Mouse (Mus musculus) heart, postnatal 14 days (tissue): Measurements from ENCODE around the gene Atp7a. TPM values are rescaled to one million over a fixed set of nuclear protein-coding genes. Genes with fewer than 3 reads are reported as not detected.
"Not testable (repeated sequence)": the region's sequence is repeated elsewhere in the genome, so short reads cannot be mapped to it uniquely, and the experiment has no call there.

Experiments
- DNase-seq, 2 experiments: peaks; one replicate each; pipeline ENCODE4 v3.0.0; 2021 to 2022
- intact Hi-C: fragments of 180-260 bp; cut with DNase I; formaldehyde crosslinking; loops from one replicate; pipeline ENCODE4 v1.15.1; 2025
- long read RNA-seq, 2 experiments: library from polyadenylated mRNA; stranded (forward); transcript quantifications; one replicate each; pipeline ENCODE4 v2.0.0; 2021
- total RNA-seq, 2 experiments: library from RNA; stranded (reverse); gene quantifications; 2 replicates each; pipeline ENCODE4 v1.2.3; 2021

Atp7a gene
- total RNA-seq = 10 to 100 TPM in 1 of 2 experiments, 1 to 10 TPM in 1; 9.0 to 10.5 TPM
- long read RNA-seq, experiment 1, full-length matches to known transcripts = 1 of 1 reads
- long read RNA-seq, experiment 1, partial matches to known transcripts = 0 of 1 reads
- long read RNA-seq, experiment 1, other reads (novel, unspliced or antisense) = 0 of 1 reads
- long read RNA-seq, experiment 2, full-length matches to known transcripts = 1 of 2 reads
- long read RNA-seq, experiment 2, partial matches to known transcripts = 1 of 2 reads
- long read RNA-seq, experiment 2, other reads (novel, unspliced or antisense) = 0 of 2 reads

DNA sequence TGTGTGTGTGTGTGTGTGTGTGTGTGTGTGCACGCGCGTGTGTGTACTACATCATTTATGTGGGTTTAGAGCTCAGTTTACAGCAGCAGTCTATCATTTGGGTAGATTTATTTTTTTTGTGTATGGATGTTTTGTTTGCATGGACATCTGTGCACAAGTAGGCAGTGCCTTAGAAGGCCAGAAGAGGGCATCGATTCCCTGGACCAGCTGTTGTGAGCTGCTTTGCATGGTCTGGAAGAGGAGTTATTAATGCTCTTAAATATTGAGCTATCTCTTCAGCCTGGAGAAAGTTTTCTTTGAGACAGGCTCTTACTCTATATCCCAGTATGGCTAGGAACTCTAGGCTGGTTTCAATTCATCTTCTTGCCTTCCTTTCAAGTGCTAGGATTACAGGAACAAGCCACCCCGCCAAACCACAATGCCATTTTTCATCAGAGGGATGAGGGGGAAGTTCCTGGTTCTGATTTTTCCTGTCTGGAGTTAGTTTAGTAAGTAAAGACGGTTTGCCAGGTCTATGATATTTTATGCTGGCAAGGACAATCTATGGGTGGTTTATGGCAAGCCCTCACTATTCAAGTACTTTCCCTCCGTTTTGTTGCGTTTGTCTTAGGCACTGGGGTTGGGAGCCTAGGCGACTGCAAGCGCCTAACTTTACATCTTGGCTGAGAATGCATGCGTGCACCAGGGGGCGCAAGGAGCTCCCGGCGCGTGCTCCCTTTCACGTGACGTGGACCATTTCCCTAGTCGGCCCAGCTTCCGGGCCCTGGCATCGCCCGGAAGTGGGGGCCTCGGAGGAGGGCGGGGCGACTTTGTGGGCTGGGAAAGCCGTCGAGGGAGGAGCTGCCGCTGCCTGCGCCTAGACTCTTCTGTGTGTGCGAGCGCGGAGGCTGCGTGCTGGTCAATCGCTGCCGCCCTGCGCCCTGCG, at the start of gene Atp7a:
Gene Atp7a, plus strand, starts transcription at position 859 of the 925 bp plus-strand sequence.
- intact Hi-C loops = loop anchor here (2.0 to 5.0 kb wide), 3 partner anchors 74 to 161 kb away; partner anchors contain the start of gene Pgk1
- peak; percentile 91 to 92 for DNase-seq

DNA sequence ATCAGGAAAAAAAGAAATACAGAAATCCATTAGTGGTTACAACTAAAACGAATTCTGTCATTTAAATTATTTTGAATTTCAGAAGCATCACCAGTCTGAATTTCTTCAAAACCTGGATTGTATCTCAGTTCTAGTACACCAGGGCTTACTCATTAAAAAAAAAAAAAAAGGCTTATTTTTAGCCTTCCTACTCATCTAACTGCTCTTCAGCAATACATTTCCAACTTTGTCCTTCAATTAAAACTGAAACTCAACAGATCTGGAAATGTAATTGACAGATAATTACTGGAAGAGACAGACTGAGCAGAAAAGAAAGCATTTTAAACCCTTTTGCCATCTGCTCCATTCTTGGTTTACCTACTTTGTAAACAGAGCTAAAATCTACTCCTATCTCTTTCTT, 25.5 kb upstream of the Atp7a start:
- no peak for DNase-seq
- intact Hi-C loops = no loop called here

DNA sequence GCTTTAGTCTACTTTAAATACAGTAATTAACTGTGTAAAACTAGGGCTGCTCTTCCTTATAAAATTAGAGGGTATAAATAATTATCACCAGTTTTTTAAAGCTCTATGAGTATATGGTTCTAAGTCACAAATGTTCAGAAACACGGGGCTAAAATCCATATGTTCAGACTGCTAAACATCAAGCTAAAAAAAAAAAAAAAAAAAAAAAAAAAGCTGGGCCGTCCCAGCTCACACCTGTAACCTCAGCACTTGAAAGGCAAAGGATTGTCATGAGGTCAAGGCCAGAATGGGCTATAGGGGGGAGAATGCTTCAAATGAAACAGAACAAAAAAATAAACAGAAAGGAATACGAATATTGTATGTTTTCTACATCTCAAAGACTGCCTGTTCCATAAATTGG, 16.3 kb upstream of the Atp7a start:
- intact Hi-C loops = loop anchor here (10.0 kb wide), 1 partner anchor 176 kb away; no protein-coding TSS in a partner anchor
- no peak for DNase-seq

DNA sequence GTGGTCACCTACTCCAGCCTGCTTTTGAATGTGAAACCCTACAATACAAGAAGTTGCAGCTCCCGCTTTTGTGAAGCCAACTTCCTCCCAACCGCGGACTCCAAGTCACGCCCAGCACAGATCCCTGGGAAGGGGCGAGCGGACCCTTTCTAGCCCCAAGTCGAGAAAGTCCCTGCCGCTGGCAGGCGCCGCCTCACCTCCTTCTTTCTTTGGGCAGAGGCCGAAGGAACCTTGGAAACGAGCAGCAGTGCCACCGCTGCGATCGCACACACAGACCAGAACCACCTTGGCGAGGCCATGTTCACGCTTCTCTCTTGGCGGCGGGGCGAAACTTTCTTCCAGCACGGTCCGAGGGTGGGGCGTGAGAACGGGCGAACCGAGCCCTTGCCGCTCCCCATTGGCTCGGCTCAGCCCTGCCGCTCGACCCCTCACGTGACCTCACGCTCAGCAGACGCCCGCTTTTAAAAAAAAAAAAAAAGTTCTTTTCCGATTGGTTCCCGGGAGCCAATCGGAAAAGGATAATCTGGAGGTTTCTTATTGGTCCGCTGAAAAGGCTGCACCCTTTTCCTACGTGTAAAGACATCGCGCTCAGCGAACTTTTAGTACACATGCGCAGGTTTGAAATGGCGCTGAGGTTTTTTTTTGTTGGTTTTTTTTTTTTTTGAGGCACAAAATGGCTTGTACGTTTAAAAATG, 15.5 kb upstream of the Atp7a start, which contains the start of gene Magt1:
Gene Magt1, minus strand, starts transcription at position 442 of the 695 bp plus-strand sequence.
- intact Hi-C loops = loop anchor here (2.0 to 10.0 kb wide), 2 partner anchors 85 to 177 kb away; no protein-coding TSS in a partner anchor
- peak; percentile 82 to 86 for DNase-seq

DNA sequence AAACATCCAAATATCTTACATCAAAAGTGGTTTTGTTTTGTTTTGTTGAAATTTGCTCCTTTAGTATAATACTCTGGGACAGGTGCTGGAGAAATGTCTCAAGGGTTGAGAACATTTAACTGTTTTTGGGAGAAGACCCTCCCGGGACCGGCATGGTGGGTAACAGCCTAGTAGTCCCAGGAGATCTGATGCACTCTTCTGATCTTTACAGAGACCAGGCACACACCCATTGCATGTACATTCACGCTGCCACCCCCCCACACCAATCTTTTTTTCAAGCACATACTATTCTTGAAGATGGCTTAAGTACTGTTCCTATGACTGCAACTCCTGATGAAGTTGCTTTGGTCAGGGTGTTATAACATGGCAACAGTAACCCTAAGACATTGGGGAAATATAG, 14.5 kb upstream of the Atp7a start:
- intact Hi-C loops = loop anchor here (2.0 to 10.0 kb wide), 2 partner anchors 86 to 178 kb away; no protein-coding TSS in a partner anchor
- DNase-seq = no peak

DNA sequence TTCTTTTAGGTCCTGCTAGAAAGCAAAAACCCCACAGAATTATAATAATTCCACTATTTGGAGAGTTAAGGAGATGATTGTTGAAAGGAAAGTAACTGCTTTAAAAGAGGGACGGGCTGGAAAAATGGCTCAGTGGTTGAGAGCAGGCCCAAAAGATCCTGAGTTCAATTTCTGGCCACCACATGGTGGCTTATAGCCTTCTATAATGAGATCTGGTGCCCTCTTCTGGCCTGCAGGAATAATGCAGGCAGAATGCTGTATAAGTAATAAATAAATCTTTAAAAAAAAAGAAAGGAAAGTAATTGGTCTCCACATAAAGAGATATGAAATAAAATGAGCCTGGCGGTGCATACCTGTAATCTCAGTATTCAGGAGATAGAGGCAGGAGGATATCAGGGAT, 13.9 kb upstream of the Atp7a start:
- peak; percentile 40 to 64 for DNase-seq
- intact Hi-C loops = loop anchor here (2.0 to 10.0 kb wide), 2 partner anchors 86 to 178 kb away; no protein-coding TSS in a partner anchor

DNA sequence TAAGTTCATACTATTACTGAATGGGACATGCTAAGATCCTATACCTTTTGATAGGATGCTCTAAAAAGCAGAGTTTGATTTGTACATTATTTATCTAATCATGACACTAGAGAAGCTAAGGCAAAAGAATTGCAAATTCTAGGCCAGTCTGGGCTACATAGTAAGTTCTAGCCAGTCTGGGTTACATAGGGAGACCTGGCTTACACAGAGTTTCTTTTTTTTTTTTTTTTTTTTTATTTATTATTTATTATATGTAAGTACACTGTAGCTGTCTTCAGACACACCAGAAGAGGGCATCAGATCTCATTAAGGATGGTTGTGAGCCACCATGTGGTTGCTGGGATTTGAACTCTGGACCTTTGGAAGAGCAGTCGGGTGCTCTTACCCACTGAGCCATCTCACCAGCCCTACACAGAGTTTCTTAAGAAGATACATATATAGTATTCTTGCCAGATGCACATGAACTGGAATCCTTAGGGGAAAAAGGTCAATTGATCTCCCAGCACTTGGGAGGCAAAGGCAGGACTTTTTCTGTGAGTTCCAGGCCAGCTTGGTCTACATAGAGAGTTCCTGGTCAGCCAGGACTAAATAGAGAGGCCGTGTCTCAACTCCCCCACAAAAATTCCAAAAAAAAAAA, 12.2 kb upstream of the Atp7a start:
- intact Hi-C loops = loop anchor here (10.0 kb wide), 1 partner anchor 180 kb away; no protein-coding TSS in a partner anchor
- DNase-seq = not testable (repeated sequence)

DNA sequence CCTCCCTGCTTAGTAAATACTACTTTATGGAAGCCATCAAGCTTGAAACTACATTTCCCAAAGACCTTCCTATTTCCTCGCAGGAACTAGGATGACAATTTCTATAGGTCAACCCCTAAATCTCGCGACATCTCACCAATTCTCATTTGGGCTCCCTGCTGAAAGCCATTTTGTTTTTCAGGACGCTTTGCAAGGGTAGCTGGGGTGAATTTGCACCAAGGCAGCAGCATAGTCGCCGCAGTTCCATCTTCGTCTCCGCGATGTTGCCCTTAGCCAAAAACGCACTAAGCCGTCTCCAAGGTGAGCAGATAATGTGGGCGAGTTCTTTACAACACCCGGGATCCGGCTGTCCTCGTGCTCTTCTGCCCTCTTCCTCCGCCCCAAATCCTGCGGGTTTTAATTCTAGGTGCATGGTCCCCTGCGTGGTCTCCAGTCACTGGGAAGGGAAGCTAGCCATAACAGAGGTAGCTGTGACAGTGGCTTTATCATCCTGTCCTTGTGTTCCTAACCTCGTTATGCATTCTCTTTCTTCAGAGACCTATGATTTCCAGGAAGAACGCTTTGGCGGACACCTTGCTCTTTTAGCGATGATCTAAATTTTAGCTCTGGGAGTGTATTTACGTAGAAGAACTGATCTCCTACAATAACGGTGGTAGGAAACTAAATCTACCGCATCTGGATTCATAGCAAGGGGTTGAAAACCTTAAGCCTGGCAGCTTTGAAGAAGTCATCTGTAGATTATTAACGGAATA, 11.3 kb upstream of the Atp7a start, which contains the start of gene Cox7b:
Gene Cox7b, plus strand, starts transcription at position 130 of the 752 bp plus-strand sequence.
- intact Hi-C loops = loop anchor here (10.0 kb wide), 1 partner anchor 181 kb away; no protein-coding TSS in a partner anchor

DNA sequence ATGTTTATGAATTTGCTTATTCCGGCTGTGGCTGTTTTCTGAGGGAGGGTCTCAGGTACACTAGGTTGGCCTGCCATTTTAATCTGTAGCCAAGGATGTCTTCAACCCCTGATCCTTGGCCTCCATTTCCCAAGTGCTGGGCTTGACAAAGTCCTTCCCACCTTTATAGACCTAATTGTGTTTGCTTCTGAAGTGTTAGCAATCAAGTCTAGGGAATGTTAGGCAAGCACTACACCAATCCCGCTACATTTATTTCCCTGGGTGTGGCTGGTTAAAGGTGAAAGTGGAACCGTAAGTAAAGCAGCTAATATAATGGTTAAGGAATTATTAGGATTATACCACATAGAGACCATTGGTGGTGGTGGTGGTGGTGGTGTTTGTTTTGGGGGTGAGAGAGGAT, 10.0 kb upstream of the Atp7a start:
- intact Hi-C loops = loop anchor here (10.0 kb wide), 1 partner anchor 182 kb away; no protein-coding TSS in a partner anchor
- DNase-seq = no peak

More for the DNA sequence above, 11.3 kb upstream of the Atp7a start, which contains the start of gene Cox7b:
- peak; percentile 66 to 76 for DNase-seq

DNA sequence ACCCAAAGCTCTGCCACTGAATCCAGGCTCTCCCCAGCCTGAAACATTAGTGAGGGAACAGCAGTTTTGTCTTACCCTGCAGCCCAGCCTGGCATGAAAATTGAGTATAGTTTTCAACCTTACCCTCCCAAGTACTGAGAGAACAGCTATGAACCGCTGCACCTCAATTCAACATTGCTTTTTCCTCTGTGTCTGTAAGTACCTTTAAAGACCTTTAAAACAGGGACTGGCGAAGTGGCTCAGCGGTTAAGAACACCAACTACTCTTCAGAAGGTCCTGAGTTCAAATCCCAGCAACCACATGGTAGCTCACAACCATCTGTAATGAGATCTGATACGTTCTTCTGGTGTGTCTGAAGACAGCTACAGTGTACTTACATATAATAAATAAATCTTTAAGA, 9.6 kb upstream of the Atp7a start:
- no peak for DNase-seq
- intact Hi-C loops = loop anchor here (10.0 kb wide), 1 partner anchor 183 kb away; no protein-coding TSS in a partner anchor

DNA sequence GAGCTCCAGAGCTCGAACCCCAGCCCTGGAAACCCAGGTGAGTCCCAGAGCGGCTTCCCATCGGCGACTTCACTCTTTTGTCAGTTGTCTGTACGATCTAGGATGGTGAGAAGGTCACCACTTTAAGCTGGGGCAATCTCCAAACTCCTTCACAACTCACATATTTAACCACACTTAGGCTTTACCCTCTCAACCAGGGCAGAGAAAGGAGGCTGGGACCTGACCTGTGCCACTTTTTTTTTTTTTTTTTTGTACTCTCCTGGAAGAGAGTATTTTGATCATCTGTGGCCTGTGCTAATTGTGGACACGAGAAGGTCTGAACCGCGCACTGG, 233 bp downstream of the Atp7a start:
- intact Hi-C loops = loop anchor here (2.0 to 5.0 kb wide), 3 partner anchors 73 to 160 kb away; partner anchors contain the start of gene Pgk1
- no peak for DNase-seq

DNA sequence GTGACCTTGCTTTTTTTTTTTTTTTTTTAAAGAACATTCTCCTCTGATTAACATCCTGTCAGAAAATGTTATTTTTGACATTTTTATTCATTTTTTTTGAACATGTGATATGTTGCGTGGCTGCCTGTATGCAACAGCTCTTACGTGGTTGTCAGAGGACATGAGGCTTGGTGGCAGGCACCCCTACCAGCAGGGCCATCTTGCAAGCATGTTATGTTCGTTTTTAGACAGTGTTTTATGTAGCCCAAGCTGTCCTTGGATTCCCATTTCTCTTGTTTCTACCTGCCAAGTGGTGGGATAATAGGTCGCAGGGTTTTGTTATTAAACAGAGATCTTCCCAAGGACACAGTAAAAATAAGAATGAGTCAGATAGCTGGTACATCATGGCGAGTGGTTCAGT, 3.1 kb downstream of the Atp7a start:
- DNase-seq = no peak
- intact Hi-C loops = no loop called here

DNA sequence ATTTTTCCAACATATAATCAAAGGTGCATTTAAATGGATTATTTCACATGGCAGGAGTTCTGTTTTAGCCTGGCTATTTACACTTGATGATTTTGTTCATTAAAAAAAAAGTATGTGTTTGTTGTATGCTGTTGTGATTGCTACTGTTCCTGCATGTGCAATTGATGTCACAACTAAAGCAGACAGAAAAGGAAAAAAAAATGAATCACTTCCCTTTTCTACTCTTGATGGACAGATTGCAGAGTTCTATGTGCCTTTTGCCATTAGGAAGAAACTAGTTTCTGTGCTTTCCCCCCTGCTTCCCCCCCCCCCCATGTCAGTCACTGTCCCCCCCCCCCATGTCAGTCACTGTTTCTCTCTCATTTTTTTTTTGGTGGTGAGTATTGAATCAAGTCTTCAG, 4.0 kb downstream of the Atp7a start:
- no peak for DNase-seq
- intact Hi-C loops = no loop called here

DNA sequence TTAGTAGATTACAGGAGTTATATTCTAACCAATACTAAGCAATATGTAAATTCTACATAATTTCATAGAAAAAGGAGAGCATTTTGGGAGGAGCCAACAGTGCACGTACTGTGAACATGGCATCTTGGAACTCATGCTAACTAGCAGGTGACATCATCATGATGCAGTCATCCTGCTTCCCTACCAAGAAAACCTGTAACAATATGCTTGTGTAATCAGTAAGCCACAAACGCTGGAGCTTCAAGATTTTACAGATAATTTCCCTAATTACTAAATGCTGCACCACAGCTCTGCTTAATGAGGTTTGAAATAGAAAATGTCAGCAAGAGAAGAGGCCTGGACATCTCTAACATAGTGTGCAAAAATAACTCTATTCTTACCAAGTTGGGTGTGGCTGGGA, 8.7 kb downstream of the Atp7a start:
- no peak for DNase-seq
- intact Hi-C loops = no loop called here

DNA sequence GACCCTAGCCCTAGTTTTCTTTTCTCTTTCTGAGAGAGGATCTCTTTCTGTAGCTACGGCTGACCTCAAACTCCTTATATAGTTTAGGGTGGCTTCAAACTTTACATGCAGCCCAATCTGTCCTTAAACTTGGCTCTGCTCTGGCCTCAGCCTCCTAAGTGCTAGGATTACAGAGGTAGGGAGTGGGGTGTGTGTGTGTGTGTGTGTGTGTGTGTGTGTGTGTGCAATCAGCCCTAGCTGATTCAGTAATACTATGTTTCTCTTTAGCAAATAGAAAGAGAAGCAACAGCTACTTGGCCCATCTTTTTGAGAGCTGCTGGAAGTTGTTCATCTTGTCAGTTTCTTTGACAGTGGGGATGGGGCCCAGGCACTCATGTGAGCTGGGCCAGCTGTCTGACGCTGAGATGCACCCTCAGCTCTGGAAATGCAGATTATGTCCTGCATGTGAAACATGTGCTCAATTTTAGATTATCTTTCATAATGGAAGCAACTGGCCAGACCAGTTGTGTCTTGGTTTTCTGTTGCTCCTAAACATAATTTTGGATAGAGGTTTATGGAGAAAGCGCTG, 10.2 kb downstream of the Atp7a start:
- intact Hi-C loops = no loop called here

DNA sequence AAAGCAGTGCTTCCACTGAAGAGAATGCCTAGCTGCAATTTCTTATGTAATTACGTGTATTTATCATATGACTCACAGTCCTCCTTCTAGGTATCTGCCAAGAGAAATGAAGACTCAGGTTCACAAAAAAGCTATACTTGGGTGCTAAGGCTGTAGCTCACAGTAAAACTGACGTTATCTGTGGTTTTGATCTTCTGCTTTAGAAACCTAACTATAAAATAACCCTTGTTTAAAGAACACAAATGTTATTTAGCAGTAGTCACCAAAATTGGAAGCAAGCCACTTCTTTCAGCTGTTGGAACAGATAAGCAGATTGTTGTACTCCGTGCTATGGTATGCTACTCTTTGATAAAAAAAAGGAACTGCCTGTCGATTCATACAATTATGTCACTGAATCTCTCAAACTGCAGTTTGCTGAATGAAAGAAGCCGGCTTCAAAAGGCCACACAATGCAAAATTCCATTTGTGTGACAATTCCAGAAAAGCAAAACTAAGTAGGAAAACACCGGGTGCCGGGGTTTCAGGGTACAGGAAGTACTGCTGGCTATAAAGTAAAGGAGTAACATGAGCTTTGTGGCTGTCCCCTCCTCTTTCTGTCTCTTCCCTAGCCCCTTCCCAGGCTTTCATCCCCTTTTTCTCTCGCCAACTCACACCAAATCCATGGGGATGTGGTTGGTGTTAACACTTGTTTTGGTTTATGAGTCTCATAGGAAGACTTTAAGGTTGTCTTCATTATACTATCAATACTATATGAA, 17.0 kb downstream of the Atp7a start:
- DNase-seq = no peak
- intact Hi-C loops = no loop called here

More for the DNA sequence above, 10.2 kb downstream of the Atp7a start:
- no peak for DNase-seq

DNA sequence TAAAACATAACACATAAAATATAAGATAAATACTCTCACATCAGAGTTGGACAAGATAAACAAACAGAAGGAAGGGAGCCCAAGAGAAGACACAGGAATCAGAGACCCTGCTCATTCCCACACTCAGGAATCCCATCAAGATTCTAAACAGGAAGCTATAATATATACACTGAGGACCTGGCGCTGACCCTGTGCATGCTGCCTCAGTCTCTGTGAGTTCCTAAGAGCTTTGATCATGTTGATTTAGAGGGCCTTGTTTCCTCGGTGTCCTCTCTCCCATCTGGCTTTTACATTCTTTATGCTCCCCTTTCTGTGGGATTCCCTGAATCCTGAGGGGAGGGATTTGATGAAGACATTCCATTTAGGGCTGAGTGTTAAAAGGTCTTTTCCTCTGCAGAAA, 18.4 kb downstream of the Atp7a start:
- intact Hi-C loops = no loop called here
- no peak for DNase-seq

DNA sequence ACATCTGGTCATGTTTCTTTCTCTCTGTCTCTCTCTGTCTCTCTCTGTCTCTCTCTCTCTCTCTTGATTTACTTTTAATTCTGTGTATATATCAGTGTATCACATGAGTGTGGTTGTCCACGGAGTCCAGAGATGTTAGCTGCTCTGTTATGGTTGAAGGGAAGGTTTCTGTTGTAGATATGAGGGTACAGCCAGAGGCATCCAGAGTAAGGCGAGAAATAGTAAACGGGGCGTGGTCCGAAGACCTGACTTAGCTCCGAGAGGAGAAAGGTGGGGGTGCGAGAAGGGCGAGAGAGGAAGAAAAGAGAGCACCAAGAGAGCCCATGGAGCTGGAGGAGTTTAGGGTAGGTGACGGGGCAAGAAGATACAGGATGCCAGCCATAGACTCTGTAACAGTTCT, 18.9 kb downstream of the Atp7a start:
- DNase-seq = no peak
- intact Hi-C loops = no loop called here
